Mouse (Mus musculus): ENCODE measurements at regions not wholly inside any gene's neighbourhood (a gene's known extent, or its start where the extent isn't known, plus 50 kb on each side); places are given as distances from the start of the nearest gene placed in this dataset.

DNA sequence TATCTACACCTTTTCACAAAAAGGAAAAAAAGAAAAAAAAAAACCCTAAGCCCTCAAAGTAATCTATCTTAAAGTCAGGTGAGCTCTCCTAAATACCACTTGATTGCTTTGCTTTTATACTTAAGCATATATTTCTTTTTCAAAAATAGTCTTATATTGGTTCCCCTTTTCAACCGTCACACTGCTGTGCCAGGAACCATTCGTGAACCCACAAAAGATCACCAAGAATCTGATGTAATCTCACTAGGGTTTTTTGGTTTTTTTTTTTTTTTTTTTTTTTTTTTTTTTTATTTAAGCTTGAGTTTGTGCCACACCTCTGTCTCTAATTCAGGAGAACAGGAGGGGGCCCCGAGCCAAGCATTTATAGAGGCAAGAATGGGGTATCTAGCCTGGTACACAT lies 1482.7 kb downstream of the Slc22a22 start:
- peak; percentile 81 for ATAC-seq (replicated peaks; ENCODE audit: poor library complexity, severe bottlenecking)

- no peak for ATAC-seq (replicated peaks; ENCODE audit: poor library complexity, severe bottlenecking)
These were observed 1501.6 kb downstream of the Slc22a22 start for GRCm38 (mm10) chr15:55975843-55976242.

DNA sequence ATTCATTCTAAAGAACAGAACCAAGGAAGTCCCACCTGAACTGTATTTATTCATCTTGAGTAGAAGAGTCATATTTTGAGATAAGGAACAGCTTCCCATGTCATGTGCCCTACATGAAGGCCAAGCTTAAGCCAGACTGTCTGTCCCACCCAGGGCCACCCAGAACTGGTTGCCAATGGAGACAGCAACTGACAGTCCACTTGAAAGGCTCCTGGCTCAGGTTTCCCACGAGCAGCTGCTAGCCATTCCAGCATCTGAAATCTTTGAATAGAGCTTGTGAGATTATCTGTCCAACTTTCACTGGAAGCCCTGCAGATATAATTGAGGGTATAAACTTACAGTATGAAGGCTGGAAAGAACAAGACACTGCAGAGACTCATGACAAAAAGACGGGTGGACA lies 1510.6 kb downstream of the Slc22a22 start:
- no peak for ATAC-seq (replicated peaks; ENCODE audit: poor library complexity, severe bottlenecking)

DNA sequence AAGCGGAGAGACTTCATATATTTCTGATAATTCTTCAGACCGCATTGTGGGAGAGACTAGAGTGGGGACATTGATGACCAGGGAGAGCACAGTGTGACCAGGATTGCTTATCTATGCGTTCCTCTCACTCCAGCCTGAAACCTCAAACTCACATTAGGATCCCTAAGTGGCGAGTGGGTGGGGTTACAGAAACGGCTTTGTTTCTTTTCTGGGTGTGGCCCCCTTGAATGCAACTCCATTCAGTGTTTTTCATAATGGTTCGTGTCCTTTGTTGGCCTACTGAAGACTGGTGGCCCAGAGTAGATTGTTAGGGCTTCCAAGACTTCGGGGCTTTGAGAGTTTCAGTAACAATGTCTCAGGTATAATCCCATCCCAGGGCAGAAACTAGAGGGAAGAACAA lies 1512.1 kb downstream of the Slc22a22 start:
- ATAC-seq (replicated peaks; ENCODE audit: poor library complexity, severe bottlenecking): no peak

DNA sequence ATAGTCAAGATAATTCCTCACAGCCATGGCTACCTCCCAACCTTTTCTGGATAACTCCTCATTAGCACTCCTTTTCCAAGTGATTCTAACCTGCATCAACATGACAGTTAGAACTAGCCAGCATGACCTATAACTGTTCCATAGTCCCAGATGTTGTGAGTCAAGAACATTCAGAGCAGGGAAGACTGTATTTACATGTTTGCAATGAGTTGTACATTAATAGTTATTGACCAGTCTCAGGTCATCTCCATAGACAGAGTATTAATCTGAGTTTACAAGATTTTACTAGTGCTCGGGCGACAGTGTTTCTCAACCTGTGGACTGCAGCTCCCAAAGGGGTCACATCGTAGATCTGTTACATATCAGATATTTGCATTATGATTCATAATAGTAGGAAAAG lies 1515.3 kb downstream of the Slc22a22 start:
- ATAC-seq (replicated peaks; ENCODE audit: poor library complexity, severe bottlenecking): no peak
